Mouse (Mus musculus): Measurements from ENCODE around the gene Ush2a.

Gene Ush2a

DNA sequence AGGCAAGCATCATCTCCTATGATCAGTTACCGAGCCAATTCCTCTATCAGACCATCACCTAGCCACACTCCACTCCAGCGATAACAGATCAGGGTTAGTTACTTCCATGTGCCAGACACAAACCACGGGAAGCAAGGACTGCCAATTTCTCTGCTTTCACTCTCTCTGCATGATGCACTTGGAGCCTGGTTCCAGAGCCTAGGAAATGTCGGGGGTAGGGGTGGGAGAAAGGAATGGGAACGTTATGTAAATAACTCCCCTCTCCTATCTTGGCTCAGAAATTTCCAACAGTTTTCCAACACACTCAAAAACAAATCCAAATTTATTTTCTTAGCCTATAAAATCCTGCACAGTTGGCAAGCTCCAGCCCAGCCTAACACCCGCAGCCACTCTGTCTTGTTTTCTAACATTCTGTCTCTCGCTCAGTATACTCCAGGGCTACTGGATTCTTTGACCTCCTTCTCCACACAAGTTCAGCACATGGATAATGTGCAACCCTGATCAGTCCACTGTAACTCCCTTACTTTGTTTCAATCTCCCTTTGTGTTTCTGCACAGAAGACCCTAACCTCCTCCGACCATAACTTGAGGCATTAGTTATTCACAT, 515.8 kb downstream of the Ush2a start:
- peak; percentile 44 to 56 for DNase-seq

DNA sequence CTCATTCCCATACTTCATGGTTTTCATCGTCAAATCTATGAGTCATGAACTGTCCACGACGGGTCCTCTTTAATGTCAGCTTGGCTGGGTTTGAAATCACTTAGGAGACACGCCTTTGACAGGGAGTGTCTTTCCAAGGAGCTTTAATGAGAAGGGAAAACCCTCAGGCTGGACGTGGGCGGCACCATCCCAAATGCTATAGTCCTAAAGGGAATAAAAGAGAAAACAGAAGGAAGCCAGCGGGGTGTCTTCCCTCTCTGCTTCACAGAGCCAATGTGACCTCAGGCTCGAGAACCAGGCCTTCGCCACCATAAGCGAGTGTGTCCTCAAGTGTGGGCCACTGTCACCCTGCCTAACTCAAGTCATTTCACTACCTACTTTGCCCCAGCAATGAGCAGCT, 523.2 kb downstream of the Ush2a start:
- DNase-seq: no peak

DNA sequence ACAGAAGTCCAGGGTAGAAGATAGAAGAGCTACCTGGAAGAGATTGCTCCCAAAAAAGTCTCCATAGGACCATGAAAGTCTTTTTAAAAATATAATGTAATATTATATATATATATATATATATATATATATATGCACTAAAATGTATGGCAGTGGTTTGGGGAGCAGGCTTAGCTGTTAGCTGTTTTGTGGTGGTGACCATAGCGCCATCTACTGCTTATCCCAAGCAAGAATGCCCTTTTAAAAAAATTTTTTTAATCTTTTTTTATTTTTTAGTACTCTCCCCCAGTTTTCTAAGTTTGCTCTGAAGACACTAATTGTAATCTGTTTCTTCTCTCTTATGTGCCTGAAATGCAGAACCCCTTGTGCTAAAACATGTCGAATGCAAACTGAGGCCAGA, 543.2 kb downstream of the Ush2a start:
- DNase-seq: peak in 1 of 2 experiments; percentile 19

DNA sequence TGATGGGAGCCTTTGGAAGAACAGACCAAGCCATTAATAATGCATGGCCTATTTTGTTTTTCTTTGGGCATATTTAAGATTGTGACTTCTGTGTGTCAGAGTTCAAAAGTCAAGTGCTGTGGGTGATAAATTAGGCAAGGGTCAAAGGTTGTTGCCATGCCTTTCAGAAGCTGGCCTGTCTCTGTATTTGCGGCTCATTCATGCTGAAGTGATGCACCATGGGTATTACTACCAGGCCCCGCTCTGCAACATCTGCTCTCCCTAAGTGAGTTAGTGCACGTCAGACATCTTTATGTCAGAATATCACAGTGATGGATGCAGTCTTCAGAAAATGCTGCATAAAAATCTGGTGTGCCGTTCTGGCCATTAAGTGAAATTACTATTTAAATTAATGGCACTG, 544.0 kb downstream of the Ush2a start:
- DNase-seq: no peak

DNA sequence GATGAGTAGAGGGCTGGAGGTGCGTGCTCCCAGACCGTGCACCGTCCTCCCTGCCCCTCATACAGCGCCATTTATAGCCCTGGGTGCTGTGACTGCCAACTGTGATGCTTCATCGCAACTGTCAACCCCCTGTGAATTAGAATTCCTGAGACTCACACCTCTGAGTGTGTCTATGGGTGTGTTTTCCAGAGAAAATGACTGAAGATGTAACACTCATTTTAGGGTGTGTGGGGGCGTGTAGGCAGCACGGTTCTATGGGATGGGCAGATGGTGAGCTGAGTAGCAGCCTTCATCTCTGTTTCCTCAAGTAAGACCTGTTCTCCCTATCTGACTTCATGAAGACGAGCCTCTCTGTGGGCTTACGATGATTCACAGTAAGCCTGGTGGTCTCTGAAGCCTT, 548.8 kb downstream of the Ush2a start:
- no peak for DNase-seq

DNA sequence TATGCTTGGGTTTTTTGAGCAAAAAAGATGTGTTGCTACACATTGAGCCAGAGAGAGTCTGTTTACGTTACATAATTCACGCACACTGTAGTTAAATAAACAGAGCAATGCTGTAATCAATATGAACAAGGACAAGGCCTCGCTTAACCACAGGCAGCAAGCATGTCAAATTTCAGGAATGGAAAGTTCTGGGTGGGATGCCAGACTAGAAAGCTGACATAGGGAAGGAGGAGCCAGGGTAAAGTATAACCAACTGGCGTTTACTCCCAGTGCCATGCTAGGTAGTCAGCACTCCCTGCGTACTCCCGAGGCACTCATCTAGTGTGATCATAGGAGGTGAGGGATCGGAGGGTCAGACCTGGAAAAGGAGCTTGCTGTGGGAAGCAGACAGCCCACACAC, 553.2 kb downstream of the Ush2a start:
- no peak for DNase-seq

DNA sequence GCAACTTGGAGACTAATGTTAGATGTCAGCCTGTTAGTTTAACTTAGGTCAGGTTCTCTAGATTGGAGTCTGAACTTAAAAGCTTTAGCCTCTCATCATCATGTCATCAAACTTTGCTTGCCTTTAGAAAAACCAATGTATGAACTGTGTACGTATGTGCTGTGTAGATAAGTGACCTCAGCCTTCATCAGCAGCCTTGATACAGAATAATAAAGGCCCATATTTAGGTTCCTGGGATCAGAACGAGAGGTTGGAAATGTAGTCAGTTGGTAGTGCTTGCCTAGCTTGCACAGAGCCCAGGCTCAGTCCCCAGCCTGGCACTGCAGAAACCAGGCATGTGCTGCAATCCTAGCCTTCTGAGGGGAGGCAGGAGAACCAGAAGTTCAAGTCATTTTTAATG, 562.4 kb downstream of the Ush2a start:
- no peak for DNase-seq

DNA sequence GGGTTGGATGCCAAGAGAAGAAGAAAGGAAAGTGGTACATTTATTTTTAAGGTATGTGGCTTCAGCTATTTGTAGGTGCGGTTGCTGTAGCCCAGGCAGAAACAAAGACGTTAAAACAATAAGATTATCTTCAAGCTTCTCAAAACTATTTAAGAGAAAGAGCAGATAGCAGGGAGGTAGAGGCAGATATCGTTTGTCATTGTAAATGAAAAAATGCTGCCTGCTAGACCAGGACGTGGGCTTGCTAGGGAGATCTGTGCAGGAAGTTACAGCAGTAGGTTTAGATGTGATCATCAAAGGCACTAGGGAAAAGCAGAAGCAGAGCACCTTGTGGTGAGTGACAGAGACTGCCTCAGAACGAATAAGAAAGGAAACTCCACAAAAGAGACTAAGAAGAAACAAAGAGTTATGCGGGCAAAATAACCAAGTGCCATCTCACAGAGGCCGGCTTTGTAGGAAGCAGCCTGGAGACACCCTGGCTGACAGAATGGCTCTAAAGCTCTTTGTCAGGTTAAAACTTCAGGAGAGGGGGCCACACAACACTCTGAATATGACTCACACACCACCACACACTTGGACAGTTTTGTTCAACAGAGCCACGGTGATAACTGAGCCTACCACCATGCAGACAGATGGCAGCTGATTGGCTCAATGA, 563.2 kb downstream of the Ush2a start:
- no peak for DNase-seq

DNA sequence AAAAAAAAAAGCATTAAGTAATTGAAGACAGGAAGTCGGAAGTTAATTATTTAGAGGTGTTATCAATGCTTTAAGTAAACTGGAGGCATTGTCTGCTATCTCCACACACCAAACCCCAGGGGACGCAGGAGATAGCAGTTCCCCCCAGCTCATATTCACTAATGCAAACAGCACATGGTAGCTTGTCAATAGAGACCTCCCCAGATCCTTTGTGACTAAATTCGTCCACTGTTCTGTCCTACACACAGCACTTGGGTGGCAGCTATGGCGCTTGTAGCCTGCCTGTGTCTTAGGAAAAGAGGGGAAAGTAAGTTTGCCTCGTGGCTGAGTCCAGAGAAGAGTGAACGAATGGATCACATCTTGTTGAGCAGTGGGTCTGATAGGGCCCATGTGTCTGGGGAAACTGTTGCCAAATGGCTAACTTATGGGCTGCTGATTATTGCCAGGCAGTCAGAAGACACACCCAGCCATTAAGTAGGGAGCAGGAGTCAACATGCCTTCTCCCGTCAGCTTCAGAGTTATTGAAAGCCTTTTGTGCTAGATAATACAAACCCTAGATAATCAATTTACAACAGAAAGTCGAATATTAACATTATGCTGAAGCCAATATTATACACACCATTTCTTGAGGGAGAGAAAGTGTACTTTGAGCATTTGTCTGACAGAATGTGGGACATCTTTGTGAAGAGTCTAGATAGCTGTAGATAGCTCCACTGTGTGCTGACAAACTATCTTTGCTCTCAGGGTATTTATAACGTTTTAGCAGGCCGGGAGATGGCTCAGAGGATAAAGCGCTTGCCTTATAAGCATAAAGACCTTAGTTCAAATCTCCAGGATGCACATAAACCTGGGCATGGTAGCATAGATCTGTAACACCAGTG, 568.9 kb downstream of the Ush2a start:
- no peak for DNase-seq

DNA sequence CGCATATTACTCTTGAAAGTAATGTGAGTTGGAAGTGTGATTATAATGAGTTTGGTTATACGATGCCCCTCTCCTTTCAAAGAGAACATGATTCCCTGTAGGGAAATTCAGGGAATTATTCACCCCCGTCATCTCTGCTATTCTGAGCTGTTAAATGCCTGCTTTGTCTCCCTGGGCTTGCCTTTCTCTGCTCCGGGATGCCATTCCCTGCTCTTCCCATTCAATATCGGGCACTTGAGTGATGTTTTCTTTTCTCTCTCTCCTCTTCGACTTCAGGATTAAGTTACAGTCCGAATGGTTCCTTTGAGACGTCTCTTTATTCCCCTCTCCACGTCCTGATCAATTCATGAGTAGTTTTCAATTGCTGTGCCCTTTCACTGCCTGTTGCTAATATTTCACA, 572.1 kb downstream of the Ush2a start:
- no peak for DNase-seq

DNA sequence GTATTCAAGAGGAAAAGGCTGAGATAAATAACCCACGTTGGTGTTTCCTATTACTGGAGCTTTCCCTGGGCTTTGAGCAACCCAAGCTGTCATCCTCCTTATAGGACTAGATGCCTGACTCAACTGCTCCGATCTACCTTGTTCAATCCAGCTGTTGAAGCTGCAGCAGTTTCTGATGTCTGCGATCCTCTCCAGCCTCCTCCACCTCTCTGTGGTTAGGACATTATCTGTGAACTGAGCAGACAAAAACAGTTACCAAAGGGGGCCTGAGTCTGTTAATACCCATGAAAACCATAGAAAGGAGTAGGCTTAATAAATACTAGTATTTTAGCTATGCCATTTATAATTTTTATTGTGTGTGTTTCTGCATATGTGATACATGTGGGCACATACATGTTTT, 572.9 kb downstream of the Ush2a start:
- no peak for DNase-seq

DNA sequence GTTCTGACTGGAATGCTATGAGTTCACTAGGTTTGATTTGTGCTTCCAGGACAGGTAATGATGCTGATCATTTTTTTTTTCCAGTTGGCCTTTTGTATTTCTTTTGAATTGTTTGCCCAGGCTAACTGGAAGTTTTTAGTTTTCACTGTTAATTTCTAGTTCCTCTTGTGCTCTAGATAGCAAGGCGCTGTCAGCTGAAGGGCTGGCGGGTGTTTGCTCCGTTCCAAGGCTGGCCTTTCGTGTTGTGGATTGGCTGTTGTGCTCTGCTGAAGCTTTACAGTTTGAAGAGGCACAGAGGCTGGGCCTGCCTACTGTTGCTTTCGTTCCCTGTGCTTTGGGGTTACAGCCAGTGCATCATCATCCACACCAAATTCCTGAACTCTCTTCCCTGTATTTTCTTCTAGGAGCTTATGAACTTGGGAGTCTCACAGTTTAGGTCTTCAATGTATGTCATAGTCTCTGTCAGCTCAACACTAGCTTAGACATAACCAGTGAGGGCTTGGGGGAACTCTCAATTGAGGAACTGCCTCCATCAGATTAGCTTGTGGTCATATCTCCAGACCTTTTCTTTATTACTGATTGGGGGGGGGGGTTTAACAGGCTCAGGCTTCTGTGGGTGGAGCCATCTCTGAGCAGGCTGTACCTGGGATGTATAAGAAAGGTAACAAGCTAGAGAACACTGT, 575.9 kb downstream of the Ush2a start:
- DNase-seq: no peak

DNA sequence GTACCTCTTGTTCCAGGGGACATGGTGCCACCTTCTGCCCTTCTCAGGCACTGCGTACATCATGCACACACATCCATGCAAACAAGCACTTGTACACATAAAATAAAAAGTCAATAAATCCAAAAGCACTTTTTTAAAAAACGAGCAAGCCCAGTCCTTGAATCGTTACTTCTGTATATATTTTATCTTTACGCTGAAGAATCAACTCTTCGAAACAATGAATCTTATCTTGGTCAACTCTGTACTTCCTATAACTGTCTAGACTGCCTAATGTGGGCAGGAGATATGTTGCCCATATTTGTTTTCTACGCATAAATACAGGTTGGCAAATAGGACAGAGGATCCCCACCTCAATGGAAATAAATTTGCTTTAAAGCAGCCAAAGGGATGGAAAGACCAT, 585.4 kb downstream of the Ush2a start:
- no peak for DNase-seq

DNA sequence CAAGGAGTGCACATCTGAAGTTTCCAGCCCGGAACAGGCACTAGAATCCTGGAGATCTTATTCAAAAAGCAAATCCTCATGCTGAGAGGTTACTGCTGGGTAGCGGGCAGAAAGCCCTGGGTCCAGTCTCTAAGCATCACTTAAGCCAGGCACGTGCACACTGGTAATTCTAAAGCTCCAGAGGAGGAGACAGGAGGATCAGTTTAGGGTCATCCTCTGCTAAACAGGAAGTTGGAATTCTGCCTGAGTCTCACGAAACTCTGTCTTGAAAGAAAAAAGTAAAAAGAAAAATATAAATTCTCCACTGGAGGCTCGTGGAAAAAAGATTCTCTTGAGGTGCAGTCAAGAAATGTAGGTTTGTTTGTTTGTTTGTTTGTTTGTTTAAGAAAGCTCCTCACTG, 591.0 kb downstream of the Ush2a start:
- no peak for DNase-seq

DNA sequence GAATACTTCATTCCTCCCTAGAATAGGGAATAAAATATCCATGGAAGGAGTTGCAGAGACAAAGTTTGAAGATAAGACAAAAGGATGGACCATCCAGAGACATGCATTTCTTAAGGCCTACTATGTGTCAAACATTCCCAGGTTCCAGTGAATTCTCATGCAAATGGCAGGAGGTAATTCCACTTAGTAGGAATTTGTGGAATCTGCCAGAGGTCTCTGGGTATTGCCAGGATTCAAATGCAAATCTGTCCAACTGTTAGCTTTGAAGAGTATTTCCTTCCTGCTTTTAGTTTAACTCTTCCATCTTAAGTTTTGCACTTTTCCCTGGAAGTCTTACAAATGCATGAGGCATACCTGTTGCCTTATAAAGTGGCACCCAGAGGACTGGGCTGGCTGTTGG, 592.4 kb downstream of the Ush2a start:
- DNase-seq: no peak

DNA sequence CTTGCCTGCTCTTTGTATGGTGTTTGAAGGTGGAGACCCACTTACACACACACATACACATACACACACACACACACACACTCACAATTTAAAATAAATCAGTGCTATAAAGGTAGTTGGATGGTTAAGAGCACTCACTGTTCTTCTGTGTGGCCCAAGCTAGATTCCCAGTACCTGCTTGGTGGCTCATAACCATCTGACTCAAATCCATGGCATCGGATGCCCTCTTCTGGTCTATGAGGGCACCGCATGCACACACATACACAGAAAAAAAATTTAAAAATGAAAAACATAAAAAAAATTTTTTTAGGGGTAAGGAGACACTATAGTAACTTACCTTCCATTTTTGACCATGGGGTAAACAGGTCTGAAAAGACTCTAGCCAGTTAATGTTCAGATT, 593.2 kb downstream of the Ush2a start:
- no peak for DNase-seq

DNA sequence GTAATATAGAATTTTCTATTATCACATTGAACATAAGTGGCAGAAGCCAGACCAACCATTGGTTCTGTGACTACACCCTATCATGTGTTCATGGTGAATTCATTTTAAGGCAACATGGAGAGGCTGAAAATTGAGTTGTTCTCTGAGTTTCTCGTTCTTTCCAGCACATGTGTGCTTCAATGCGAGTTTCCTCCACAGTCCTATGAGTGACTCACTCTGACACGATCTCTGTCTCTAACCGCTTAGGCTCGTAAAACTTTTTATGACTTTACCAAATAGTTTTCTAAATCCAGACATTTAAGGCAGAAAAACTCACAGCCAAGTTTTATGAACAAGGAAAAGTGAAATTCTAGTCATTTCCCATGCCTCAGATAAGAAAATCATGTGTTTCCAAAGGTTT, 597.9 kb downstream of the Ush2a start:
- no peak for DNase-seq

DNA sequence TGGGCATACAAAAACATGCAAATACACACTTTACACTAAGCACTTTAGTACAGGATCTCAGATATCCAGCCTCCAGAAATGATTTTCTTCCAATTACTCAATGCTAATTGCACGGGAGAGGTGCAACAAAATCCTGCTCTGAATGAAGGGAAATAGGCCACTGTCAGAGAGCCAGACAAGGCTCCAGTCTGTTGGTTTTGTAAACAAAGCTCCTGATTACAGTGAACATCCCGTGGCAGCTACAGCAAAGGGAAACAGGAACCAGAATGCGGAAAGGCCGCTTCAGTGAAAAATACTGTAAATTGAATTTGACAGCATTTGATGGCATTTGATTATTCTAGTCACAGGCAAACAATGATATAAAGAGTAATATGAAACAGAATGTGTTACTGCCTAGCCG, 604.1 kb downstream of the Ush2a start:
- no peak for DNase-seq

DNA sequence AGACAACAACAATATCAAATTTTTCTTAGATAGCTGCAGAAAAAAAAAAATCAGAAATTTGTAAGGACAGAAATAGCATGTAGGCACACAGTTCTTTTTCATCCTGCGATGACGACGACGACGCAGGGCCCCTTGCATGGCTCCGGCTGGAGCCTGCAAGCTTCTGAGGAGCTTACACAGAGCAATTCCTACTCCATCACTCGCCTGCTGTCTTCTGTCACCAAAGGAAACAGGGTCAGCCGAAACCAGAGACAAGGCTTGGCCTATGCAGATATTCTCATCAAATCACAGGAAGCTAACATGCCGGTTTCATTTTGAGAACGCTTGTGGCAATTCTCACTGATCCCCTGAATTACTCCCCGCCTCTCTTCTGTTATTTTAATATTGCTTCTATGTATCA, 604.7 kb downstream of the Ush2a start:
- DNase-seq: no peak

DNA sequence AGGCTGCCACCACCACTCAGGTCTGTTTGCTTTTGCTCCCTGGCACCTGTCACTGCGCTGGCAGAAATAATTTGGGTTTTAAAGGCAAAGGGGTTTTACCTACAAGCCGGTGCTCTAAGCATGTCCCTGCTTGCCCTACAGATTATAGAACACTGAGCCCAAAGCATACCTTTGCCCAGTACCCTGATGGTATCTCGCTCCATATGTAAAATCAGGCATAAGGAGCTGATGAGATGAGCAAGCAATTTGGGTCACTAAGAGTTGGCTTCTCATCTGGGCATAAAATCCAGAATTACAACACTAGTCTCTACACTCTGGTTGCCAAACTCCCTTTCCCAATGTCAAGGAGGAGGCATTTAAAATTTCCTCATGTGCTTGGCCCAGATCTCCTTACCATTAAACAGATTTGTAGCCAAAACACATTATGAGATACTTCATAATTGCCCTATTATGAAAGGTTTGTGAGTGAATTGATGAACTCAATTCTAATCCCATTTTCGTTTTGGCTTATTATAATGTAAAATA, 616.8 kb downstream of the Ush2a start:
- peak; percentile 43 to 61 for DNase-seq

DNA sequence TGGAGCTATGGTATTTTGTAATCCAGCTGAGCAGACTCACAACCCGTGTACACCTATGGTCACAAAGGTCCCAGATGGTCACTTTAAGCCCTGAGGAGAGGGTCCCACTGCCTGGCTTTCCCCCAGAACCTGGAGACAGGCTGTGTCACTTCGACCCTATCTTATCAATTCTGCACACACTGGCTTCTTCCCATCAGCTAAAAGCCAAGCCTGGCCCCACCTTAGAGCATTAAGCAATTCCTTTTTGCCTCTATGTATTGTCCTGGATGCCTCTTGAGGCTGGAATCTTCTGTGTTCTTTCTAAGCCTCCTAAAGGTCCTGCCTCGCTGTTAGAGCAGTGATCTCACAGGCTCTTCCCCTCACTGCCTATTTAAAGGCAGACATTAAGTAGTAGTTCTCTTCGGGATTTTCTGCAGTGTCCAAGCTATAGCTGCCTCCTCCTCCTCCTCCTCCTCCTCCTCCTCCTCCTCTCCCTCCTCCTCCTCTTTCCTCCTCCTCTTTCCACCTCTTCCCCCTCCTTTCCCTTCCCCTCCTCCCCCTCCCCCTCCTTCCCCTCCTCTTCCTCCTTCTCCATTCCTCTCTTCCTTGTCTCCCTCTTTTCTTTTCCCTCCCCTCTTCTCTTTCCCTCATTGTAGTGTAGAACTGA, 635.2 kb downstream of the Ush2a start:
- no peak for DNase-seq

DNA sequence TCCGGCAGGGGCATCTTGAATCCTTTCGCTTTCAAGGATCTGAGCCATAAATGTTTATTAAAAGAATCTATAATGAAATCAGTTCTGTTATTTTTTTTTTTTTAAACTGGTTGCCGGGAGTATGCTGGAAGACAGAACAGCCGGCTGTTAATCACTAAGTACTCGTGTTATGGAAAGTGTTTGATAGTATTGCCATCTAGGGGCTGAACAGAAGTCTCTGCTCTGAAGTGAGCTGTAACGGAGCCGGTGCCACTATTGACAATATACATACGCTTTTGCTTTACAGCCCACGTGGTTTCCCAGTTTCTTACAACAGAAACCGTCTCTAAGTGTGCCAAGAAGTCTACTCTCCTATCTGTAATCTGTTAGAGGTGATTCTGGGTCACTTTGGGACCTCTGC, 642.3 kb downstream of the Ush2a start:
- peak in 1 of 2 experiments; percentile 23 for DNase-seq

DNA sequence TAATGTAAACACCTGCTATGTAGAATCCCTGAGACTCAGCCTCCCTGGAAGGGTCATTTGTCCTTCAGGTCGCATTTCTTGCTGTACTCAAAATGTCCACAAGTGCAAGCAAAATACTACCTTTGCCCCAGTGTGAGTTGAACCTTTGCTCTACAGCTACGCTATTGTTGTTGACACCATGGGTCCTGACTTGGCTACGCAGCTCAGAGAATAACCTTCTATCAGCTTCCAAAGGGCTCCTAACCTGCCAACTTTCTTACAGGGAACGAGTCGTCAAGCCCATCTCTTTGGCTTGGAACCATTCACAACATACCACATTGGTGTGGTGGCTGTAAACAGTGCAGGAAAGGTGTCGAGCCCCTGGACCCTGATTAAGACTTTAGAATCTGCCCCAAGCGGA, 644.4 kb downstream of the Ush2a start:
- DNase-seq: no peak

All from cerebellum, postnatal 14 days (tissue).